Mouse (Mus musculus): Measurements from ENCODE around the gene Trpv5. TPM values are rescaled to one million over a fixed set of nuclear protein-coding genes. Genes with fewer than 3 reads are reported as not detected.

Gene Trpv5
- total RNA-seq, 2 experiments from 2014 or later: 1.9 to 4.2 TPM

- no peak for ATAC-seq (replicated peaks; ENCODE audit: low FRiP score, poor library complexity, severe bottlenecking)
These were observed 37.8 kb downstream of the Trpv5 start for GRCm38 (mm10) chr6:41642765-41643164.

GRCm38 (mm10) chr6:41641173-41641866, 39.2 kb downstream of the Trpv5 start:
- no peak for ATAC-seq (replicated peaks; ENCODE audit: low FRiP score, poor library complexity, severe bottlenecking)

GRCm38 (mm10) chr6:41640449-41640848, 40.1 kb downstream of the Trpv5 start:
- ATAC-seq (replicated peaks; ENCODE audit: low FRiP score, poor library complexity, severe bottlenecking): no peak

GRCm38 (mm10) chr6:41637927-41638506, 42.6 kb downstream of the Trpv5 start:
- ATAC-seq (replicated peaks; ENCODE audit: low FRiP score, poor library complexity, severe bottlenecking): no peak

GRCm38 (mm10) chr6:41637393-41637792, 43.2 kb downstream of the Trpv5 start:
- no peak for ATAC-seq (replicated peaks; ENCODE audit: low FRiP score, poor library complexity, severe bottlenecking)

GRCm38 (mm10) chr6:41636178-41636577, 44.4 kb downstream of the Trpv5 start, which contains the start of gene Trpv6:
Gene Trpv6, minus strand, starts transcription at chr6:41636405.
- no peak; the same call in 1 of the 2 replicates for ATAC-seq (replicated peaks; ENCODE audit: low FRiP score, poor library complexity, severe bottlenecking)

GRCm38 (mm10) chr6:41635211-41635610, 45.4 kb downstream of the Trpv5 start:
- no peak for ATAC-seq (replicated peaks; ENCODE audit: low FRiP score, poor library complexity, severe bottlenecking)

GRCm38 (mm10) chr6:41631549-41631948, 49.0 kb downstream of the Trpv5 start:
- no peak for ATAC-seq (replicated peaks; ENCODE audit: low FRiP score, poor library complexity, severe bottlenecking)

- no peak for ATAC-seq (replicated peaks; ENCODE audit: low FRiP score, poor library complexity, severe bottlenecking)
These were observed 49.8 kb downstream of the Trpv5 start for GRCm38 (mm10) chr6:41630791-41631190.

- ATAC-seq (replicated peaks; ENCODE audit: low FRiP score, poor library complexity, severe bottlenecking): no peak
These were observed 52.4 kb downstream of the Trpv5 start for GRCm38 (mm10) chr6:41628180-41628579.

GRCm38 (mm10) chr6:41622661-41623060, 57.9 kb downstream of the Trpv5 start:
- ATAC-seq (replicated peaks; ENCODE audit: low FRiP score, poor library complexity, severe bottlenecking): peak; percentile 72

GRCm38 (mm10) chr6:41621241-41621990, 59.2 kb downstream of the Trpv5 start:
- no peak for ATAC-seq (replicated peaks; ENCODE audit: low FRiP score, poor library complexity, severe bottlenecking)

GRCm38 (mm10) chr6:41620173-41620798, 60.3 kb downstream of the Trpv5 start:
- ATAC-seq (replicated peaks; ENCODE audit: low FRiP score, poor library complexity, severe bottlenecking): no peak

- ATAC-seq (replicated peaks; ENCODE audit: low FRiP score, poor library complexity, severe bottlenecking): no peak
These were observed 72.9 kb downstream of the Trpv5 start for GRCm38 (mm10) chr6:41607637-41608036.

GRCm38 (mm10) chr6:41606214-41606613, 74.4 kb downstream of the Trpv5 start:
- ATAC-seq (replicated peaks; ENCODE audit: low FRiP score, poor library complexity, severe bottlenecking): no peak

GRCm38 (mm10) chr6:41605794-41606104, 74.8 kb downstream of the Trpv5 start:
- no peak; the same call in 1 of the 2 replicates for ATAC-seq (replicated peaks; ENCODE audit: low FRiP score, poor library complexity, severe bottlenecking)

- 0 out of 2 replicates have a peak, but pooled peaks have one; percentile 25 for ATAC-seq (replicated peaks; ENCODE audit: low FRiP score, poor library complexity, severe bottlenecking)
These were observed 75.3 kb downstream of the Trpv5 start, which contains the start of gene Ephb6 for GRCm38 (mm10) chr6:41605061-41605793. Gene Ephb6, plus strand, starts transcription at chr6:41605482.

GRCm38 (mm10) chr6:41604401-41605050, 76.0 kb downstream of the Trpv5 start:
- 0 out of 2 replicates have a peak, but pooled peaks have one; percentile 49 for ATAC-seq (replicated peaks; ENCODE audit: low FRiP score, poor library complexity, severe bottlenecking)

Measured in erythroid progenitor cell, adult 5-6 weeks (primary cell).